Mouse (Mus musculus) left cerebral cortex, postnatal 4 days (tissue): Measurements from ENCODE around the gene Them7. TPM values are rescaled to one million over a fixed set of nuclear protein-coding genes. Genes with fewer than 3 reads are reported as not detected.

ENCODE experiments used
- DNase-seq: peaks from one replicate; pipeline ENCODE4 v3.0.0-alpha.2; 2022
- intact Hi-C: fragments of 180-260 bp; cut with DNase I; formaldehyde crosslinking; loops from one replicate; pipeline ENCODE4 v1.15.1; 2025
- total RNA-seq, 2 experiments: library from RNA; stranded (reverse); gene quantifications; 2 replicates each; pipeline ENCODE4 v1.2.3; 2021

Them7 gene
- total RNA-seq, 2 experiments from 2014 or later: not detected

DNA sequence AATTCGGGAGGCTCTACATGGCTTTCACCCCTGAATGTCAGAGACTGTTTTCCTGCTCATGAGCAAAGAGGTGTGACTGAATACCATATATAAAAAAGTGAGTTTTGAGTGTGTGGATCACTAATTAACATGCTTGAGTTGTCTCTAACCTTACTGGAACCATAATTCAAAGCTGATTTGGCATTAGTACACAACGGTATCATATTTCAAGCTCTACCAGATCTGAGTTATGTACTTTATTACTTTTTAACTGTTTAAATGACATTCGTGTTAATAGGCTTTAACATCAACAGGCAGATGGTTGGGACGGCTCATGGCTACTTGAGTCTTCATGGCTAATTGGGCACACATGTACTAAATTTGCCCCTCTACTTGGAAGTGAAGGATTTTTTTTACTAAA, 8.3 kb downstream of the Them7 start:
- no peak for DNase-seq
- intact Hi-C loops: loop anchor here (5.0 kb wide), 1 partner anchor 345 kb away; no protein-coding TSS in a partner anchor

DNA sequence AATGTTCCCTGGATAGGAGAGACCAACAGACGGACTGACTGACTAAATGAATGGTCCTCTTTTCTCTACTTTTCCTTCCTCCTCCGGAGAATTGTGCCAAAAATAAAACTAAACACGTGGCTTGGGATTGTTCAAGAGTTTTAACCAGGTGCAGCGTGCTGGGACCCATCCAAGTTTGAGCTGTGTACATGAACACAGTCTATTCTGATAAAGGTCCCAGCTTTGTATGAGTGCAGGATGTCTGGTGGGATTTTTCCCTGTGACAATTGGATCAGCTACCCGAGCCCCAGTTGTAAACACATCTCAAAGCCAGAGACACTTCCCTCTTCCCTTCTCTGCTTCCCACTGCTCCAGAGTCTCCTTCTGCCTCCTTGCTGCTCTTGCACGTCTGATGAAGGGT, 10.2 kb downstream of the Them7 start:
- intact Hi-C loops: loop anchor here (5.0 kb wide), 1 partner anchor 347 kb away; no protein-coding TSS in a partner anchor

DNA sequence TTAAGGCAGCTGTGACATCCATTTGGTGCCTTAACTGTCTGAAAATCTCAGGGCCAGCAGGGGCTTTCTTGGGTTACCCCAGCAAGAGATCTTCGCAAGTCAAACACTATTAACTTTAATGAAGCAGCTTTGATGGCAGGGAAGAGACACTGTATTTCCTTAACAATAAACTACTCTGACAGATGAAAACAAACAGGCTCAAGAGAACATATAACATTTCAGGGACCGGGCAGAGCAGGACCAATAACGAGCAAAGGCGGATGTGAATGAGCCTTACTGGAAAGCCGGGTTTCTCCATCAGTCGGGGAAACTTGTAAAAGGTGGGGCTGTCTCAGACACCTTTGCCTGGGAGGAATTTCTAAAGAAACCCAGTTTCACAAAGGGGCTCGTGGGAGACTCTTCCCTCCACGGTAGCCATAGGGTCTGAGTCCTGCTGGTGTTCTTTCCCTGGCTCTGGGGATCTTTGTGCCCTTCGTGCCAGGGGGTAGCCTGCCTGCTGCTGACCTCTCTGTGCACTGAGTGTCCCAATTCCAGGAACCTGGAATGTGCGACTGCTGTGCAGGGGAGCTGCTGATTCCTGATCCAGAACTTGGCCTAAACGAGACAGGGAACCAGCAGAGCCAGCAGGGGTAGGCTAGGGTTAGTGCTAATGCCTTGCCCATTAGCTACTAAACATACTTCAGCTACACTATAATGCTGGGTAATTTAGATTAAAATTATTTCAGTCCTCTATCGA, 11.4 kb downstream of the Them7 start:
- DNase-seq: no peak
- intact Hi-C loops: no loop called here

More for the DNA sequence above, 10.2 kb downstream of the Them7 start:
- DNase-seq: no peak

DNA sequence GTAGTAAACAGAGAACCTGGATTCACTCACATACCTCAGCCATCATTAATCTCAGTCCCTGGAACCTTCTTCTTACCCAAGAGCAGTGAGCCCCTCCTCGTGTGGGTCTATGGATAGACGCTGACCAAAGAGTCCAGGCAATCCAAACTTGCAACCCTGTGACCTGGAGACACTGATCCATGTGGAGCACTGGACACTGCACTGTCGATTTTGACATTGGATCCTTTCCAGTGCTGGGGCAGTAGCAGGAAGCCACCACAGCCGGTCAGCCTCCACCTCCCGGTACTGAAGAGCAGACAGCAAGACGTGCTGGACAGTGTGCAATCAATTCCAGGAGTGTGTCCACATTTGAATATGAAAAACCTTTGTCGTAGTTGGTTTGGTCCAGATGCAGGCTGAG, 13.3 kb downstream of the Them7 start:
- DNase-seq: no peak
- intact Hi-C loops: no loop called here

DNA sequence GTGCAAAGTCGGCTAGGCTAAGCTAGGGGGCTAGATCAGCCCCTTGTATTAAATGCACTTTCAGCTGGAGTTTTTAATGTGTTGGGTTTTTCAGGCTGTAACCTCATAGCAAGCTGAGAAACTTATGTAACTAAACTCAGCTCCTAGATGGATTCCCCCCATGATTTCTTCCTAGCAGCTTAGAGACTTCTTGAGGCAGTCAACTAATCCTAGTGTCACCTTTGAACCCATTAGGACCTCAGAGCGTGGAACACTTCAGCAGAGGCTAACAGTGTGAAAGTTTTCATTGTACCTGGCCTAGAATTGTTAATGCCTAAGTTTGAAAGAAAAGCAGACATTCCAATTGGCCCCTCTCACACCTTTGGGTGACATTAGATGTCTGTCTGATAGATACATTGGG, 13.7 kb downstream of the Them7 start:
- DNase-seq: no peak
- intact Hi-C loops: no loop called here

DNA sequence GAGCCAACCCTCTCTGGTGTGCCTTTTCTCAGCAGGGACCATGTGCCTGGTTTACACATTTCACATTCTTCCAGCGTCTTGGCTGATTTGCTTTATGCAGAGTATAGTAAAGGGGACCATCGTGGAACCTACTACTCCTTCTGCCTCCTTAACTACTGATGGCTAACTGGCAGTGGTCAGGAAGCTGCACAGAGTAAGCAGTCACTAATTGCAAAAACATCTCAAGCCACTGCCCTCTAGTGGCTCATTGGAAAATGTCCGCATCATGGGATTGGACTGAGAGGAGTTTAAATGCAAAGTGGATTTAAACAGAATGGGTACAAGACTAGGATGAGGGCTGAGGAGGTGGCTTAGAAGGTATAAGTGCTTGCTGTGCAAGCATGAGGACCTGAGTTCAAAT, 14.7 kb downstream of the Them7 start:
- DNase-seq: peak; percentile 29

DNA sequence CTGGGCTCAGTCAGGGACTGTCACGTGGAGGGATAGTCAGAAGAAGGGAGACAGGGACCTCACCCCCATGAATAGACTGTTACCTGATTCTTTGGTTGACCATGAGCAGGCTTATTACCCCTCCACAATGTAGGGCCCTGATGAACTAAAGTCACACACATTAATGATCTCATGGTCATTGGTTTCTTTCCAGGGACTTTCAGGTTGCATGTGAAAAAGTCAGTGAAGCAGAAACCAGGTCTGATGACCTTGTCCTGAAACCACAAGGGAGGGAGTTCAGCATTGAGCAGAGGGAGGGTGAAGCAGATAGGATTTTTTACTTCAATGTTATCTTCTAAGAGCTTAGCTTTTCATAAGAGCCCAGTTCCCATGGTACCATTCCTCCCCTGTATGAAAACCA, 16.5 kb downstream of the Them7 start:
- intact Hi-C loops: no loop called here

More for the DNA sequence above, 14.7 kb downstream of the Them7 start:
- intact Hi-C loops: no loop called here

DNA sequence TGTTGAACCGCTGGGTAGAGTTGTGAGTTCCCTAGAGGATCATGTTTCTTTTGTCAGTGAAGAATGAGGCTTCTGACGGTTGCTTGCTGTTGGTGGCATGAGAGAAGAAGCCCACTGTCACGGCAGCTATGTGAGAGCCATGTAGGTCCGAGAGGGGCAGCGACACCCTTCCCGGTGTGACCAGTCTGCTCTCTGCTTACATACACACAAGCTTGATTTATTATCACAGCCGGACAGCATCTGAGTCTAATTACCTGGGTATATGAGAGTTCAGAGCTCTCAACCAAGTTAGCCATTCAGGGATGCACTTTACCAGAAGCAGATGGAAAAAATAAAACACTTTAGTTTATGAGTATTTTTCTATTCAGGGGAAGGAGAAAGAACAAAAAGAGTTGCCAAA, 18.8 kb downstream of the Them7 start:
- DNase-seq: no peak
- intact Hi-C loops: no loop called here

More for the DNA sequence above, 16.5 kb downstream of the Them7 start:
- no peak for DNase-seq

DNA sequence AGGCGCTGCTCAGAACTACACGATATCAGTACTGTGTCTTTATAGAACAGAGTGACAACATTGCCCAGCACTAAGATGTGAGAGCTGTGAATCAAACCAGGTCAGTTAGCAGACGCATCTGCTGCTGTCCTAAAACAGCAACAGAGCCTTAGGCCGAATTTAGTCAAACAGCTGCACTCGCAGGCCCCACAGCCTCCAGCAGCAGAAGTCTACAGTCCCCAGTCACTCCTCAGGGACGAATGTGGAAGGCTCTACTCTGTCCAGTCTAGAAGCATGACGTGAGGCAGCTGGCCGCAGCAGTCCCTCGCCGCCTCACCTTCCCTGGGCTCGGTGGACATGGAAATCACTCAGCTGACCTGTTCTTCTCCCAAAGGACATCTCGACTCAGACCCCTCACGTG, 20.6 kb downstream of the Them7 start:
- DNase-seq: no peak

DNA sequence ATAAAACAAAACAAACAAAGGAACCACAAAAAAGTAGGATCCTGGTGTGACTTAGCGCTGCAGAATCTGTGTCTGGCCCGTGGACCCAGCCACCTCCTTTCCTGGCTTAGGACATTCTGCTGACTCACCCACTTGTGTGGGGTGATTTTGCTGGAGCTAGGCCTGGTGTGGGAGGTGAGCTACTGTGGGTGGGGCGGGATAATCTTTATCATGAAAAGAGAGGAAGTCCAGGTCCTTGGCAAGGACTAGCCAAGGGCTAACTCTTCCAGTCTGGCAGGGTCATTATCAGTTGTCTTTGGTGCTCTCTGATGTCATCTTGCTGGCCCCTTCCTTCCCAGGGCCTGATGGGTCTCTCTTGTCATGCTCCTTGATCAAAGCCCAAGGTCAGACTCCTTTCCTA, 27.9 kb downstream of the Them7 start:
- intact Hi-C loops: loop anchor here (10.0 kb wide), 1 partner anchor 1063 kb away; no protein-coding TSS in a partner anchor
- no peak for DNase-seq

More for the DNA sequence above, 20.6 kb downstream of the Them7 start:
- intact Hi-C loops: no loop called here

DNA sequence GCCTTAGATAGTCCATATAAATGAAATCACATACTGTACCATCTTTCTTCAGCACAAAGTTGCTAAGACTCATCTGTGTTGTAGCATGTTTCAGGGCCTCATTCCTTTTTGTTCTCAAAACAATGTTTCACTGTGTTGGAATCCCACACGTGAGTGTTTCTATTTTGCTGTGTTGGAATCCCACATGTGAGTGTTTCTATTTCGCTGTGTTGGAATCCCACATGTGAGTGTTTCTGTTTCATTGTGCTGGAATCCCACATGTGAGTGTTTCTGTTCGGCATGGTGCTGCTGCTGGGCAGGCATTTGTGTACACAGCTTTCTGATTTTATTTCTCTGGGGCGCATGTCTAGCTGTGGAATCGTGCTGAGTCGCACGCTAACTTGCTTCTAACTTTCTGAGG, 28.7 kb downstream of the Them7 start:
- DNase-seq: no peak
- intact Hi-C loops: loop anchor here (10.0 kb wide), 1 partner anchor 1062 kb away; no protein-coding TSS in a partner anchor

DNA sequence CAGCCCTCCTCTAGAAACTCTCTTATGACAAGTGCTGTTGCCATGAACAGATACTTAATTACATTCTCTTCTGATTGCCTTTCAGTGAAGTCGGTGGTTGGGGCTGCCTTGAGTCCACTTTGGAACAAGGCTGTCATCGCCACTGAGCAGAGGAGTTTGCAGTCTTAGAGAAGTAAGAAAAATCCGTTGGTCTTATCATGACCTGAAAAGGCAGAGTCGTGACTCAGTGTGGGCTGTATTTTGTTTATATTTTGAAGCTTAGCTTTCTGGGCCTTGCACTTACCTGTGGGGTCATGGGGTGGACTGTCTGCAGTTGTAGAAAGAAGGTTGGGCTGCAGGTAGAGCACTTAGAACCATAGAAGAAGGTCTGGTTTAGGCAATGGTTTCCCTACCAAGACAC, 31.3 kb downstream of the Them7 start:
- no peak for DNase-seq
- intact Hi-C loops: loop anchor here (10.0 kb wide), 1 partner anchor 1059 kb away; no protein-coding TSS in a partner anchor

DNA sequence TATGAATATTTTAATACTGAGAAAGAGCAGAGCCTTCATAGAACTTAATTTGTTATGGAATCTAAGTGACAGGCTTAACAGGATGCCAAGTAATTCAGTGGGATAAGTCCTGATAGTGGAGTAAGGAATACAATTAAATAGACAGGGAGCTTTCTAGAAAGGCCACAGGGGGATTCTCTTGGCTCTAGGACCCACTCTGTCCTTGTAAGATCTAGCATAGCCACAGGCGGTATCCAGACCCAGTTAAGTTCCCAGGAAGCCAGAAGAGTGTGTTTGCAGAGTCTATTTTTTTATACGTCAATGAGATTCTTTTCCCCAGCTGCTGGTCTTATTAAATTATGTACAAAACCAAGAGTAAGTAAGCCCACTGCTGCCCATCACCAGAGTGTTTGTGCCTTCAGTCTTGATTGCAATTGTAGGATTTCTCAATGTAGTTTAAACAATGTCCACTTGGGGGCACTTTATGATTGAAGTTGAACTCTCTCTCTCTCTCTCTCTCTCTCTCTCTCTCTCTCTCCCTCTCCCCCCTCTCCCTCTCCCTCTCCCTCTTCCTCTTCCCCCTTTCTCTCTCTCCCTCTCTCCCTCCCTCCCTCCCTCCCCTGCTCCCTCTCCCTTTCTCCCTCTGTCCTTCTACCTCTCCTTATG, 32.4 kb downstream of the Them7 start:
- DNase-seq: no peak
- intact Hi-C loops: loop anchor here (2.0 to 10.0 kb wide), 2 partner anchors 170 to 1058 kb away; no protein-coding TSS in a partner anchor

DNA sequence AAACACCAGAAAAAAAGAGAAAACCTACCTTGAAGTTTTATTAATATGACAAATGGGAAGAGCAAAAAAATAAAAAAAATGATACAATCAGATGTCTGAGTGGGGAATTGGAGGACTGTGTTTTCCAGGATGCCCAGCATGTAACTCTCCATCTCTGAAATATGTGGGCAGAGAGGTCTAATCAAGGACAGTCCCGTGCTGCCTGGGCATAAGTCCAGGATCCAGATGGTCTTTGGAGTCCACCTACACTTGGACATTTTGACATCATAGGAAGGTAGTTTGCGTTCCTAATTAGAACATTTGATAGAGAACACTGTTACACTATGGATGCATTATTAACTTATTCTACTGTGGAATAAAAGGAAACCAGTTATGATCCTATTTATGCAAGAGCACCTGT, 33.3 kb downstream of the Them7 start:
- intact Hi-C loops: loop anchor here (2.0 to 10.0 kb wide), 2 partner anchors 169 to 1057 kb away; no protein-coding TSS in a partner anchor
- DNase-seq: peak; percentile 53

DNA sequence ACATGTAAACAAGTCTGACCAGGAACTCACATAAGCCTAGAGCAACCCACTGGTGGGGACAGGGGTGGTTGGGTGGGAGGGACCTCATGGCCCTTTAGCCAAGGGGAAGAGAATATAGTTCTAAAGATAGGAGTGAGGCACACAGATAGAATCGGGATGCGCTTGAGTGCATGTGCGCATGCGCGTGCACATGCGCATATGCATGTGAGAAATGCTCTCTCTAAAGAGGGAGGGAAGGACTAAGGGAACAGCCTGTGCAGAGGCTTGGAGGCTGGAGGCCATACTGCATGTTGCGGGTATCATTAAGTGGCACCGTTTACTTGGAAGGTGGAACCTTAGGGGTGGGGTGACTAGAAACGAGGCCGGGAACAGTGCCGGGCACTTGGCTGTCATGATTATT, 37.2 kb downstream of the Them7 start:
- intact Hi-C loops: no loop called here
- DNase-seq: no peak

DNA sequence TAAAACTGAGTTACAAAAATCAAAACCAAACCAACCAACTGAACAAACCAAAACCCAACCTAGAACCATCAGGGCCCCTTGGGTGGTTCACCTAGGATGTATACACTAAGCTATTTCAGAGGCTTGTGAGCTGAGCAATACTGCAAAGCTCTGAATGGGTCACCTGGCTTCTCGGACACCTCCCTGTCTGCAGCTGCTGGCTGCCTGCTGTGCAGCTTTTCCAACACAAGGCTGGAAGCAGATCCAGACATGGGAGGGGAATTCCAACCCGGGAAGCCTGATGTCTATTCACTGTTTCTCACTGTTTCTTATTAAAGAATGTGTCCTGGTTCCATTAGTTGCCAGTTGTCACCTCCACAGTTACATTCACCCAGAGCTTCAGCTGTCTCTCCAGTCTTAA, 39.1 kb downstream of the Them7 start:
- no peak for DNase-seq
- intact Hi-C loops: no loop called here

DNA sequence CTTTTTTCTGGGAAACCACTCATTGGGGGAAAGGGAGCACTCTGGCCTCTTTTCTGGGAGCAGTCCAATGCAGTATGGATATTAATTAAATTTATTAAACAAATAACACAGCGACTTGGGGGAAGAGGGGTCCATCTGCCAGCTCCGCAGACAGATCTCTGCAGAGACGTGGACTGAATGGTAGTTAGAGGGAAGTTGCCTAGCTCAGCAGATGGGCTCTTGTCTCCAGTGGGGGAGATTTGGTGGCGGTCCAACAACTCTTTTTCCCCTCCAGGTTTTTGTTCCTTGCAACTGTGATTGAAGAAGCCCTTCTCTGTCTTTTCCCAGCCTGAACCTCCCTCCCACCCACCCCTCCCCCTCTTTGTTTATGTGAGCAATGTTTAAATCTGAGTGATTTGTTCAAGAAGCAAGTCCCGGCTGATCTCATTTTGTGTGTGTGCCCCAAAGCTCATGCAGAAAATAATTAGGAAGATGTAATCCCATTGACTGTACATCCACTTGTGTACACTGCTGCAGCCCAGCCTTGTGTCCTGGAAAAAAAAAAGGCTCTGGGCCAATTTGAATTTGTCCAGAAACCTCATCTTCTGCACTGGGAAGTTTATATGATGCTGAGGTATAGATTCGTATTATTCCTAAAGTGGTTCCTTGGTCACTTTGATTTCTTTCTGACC, 58.4 kb downstream of the Them7 start:
- DNase-seq: peak; percentile 95
- intact Hi-C loops: no loop called here

DNA sequence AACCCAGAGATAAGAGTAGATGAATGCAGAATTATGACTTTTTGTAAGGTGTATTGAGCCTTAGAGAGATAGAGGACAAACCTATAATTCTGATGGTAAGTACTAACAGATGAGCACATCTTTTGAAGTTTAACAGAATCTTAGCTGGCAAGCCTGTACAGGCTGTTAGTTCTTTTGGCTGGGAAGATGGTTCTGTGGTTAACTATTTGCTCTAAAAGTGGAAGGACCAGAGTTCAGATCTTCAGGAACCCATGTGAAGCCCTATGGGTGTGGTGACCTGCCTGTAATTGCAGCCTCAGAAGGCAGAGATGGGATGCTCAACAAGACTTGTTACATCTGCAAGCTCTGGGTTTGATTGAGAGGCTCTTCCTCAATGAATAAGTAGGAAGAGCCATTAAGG, 59.7 kb downstream of the Them7 start:
- no peak for DNase-seq
- intact Hi-C loops: no loop called here

DNA sequence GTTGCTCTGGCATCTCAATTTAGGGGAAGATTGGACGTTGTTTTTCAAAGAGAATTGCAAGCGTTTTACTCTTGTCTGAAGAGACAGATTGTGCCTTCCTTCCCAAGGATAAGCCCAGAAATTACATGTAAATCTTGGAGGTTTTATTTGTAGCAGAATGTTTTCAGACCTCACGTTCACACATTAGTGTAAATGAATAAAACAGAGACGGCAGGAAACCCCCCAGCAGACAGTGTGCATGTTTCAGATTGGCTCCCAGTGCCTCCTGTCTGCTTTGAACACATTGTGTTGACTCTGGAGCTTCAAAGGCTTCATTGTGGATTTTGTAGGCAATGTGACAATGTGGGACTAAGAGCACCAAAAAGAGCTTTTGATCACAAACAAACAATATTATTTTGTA, 60.7 kb downstream of the Them7 start:
- DNase-seq: no peak

DNA sequence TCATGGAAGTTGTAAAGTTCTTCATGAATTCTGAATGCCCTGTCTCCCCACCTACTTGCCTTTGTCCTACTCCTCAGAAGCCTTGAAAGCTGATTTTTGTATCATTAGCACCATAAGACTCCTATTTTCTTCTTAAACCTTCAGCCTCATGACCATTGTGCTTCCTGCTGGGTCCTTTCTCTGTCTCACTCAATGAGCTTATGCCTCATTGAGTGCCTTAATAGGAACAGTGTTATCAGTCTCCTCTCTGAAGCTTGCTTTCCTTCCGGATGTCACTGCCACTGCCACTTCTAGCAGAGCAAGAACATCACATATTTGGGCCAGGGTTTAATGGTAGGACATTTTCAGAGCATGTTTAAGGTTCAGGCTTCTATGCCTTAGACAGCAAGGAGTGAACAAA, 71.7 kb downstream of the Them7 start:
- intact Hi-C loops: no loop called here
- no peak for DNase-seq

More for the DNA sequence above, 60.7 kb downstream of the Them7 start:
- intact Hi-C loops: no loop called here

DNA sequence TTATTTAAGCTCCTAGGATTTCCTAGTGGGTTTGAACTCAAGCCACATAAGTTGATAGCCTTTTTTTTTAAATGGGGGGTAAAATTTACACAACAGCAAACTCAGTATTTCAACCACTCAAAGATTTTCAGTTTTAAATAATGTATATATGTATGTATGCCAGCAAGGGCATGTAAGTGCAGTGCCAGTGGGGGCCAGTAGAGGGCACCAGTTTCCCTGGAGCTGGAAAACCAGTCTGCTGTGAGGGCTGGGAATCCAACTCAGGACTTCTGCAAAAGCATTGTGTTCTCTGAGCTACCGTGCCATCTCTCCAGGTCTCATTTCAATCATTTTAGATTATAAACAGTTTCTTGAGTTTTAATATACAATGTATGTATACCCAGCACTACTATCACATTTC, 74.8 kb downstream of the Them7 start:
- no peak for DNase-seq
- intact Hi-C loops: no loop called here
